Mouse (Mus musculus) testis, adult 2 months (tissue): ENCODE measurements around the gene B230104I21Rik. TPM values are rescaled to one million over a fixed set of nuclear protein-coding genes. Genes with fewer than 3 reads are reported as not detected.

Source experiments
- H3K27ac ChIP-seq: fragments of 200-500 bp; 2 replicates; pipeline ENCODE4 v1.5.1; 2012; ENCODE audit warnings: low read depth, low read length; ENCODE audit not compliant: control insufficient read depth, insufficient read depth
- H3K27me3 ChIP-seq: fragments of 200-500 bp; 2 replicates; pipeline ENCODE4 v1.6.1; 2012; ENCODE audit warnings: mild to moderate bottlenecking, low read length, moderate library complexity; ENCODE audit not compliant: control insufficient read depth, insufficient read depth
- H3K36me3 ChIP-seq: fragments of 200-500 bp; 2 replicates; pipeline ENCODE4 v1.6.1; 2012; ENCODE audit warnings: mild to moderate bottlenecking, low read length; ENCODE audit not compliant: control insufficient read depth, insufficient read depth
- H3K4me1 ChIP-seq: fragments of 200-500 bp; 2 replicates; pipeline ENCODE4 v1.6.1; 2012; ENCODE audit warnings: low read length; ENCODE audit not compliant: control insufficient read depth, insufficient read depth
- H3K4me3 ChIP-seq: fragments of 200-500 bp; 2 replicates; pipeline ENCODE4 v1.5.1; 2012; ENCODE audit warnings: low read depth, mild to moderate bottlenecking, low read length, moderate library complexity, mixed read lengths; ENCODE audit not compliant: control insufficient read depth
- CTCF ChIP-seq: fragments of 200-500 bp; IDR thresholded peaks from 2 replicates; pipeline ENCODE4 v1.5.1; 2012; ENCODE audit warnings: low read depth, mild to moderate bottlenecking, inconsistent platforms, low read length, moderate library complexity; ENCODE audit not compliant: control insufficient read depth, insufficient read depth, insufficient replicate concordance
- POLR2A ChIP-seq: fragments of 200-500 bp; IDR thresholded peaks from 2 replicates; pipeline ENCODE4 v1.6.1; 2012; ENCODE audit warnings: low read depth, mild to moderate bottlenecking, inconsistent platforms, low read length, moderate library complexity; ENCODE audit not compliant: control insufficient read depth
- polyA plus RNA-seq: library from polyadenylated mRNA; depleted of rRNA; stranded (reverse); fragments of >200 nt; gene quantifications from 2 replicates; pipeline ENCODE4 v1.2.3, GENCODE M21; 2012

B230104I21Rik gene
- polyA plus RNA-seq, 1 experiment, result 0.57 TPM

- no peaks in the 10 kb centered on the region for H3K27me3 ChIP-seq
- H3K27ac ChIP-seq, result no peak overlapping the region
- TF ChIP-seq CTCF (no peak), POLR2A (no peak)
- H3K36me3 ChIP-seq, result no peaks in the 10 kb centered on the region
- H3K4me1 ChIP-seq, result peaks cover 16% of the 10 kb centered on the region
- H3K4me3 ChIP-seq, result no peak overlapping the region
These were observed 5.9 kb upstream of the B230104I21Rik start for GRCm38 (mm10) chr4:154330001-154330400.

- no peaks in the 10 kb centered on the region for H3K36me3 ChIP-seq
- TF ChIP-seq CTCF, result no peak
- TF ChIP-seq POLR2A, result no peak
- no peak overlapping the region for H3K4me3 ChIP-seq
- H3K27ac ChIP-seq, result no peak overlapping the region
- no peaks in the 10 kb centered on the region for H3K27me3 ChIP-seq
- peaks cover 21% of the 10 kb centered on the region for H3K4me1 ChIP-seq
These were observed 4.7 kb upstream of the B230104I21Rik start for GRCm38 (mm10) chr4:154331271-154331670.

DNA sequence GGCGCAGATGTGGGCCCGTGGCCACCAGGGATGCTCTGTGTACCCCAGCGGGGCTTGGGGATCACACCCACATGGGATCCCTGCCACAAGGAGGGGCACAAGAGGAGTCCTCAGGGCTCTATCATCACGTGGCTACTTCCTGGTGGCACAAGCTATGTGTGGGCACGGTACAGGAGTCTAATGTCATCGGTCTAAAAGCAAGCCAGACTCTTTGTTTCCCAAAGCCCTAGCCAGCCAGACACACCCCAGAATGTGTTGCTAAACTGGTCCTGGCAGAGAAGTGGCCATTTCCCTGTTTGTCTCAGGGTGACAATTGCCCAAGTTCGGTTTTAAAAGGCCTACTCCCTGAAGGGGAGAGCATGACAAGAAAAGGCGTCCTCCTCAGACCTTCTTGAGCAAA lies 2.6 kb upstream of the B230104I21Rik start:
- peaks cover 19% of the 10 kb centered on the region for H3K4me1 ChIP-seq
- H3K27ac ChIP-seq, result no peak overlapping the region
- TF ChIP-seq CTCF (no peak), POLR2A (no peak)
- H3K27me3 ChIP-seq, result no peaks in the 10 kb centered on the region
- H3K36me3 ChIP-seq, result no peaks in the 10 kb centered on the region
- no peak overlapping the region for H3K4me3 ChIP-seq

GRCm38 (mm10) chr4:154334699-154335402 lies 1.1 kb upstream of the B230104I21Rik start:
- TF ChIP-seq POLR2A (peak; percentile 18; the same call in 1 of the 2 replicates), CTCF (no peak)
- Histone ChIP-seq H3K27ac (peak overlapping the region; percentile 49; the same call in 1 of the 2 replicates), H3K36me3 (no peaks in the 10 kb centered on the region), H3K4me3 (peak overlapping the region; percentile 68), H3K4me1 (peaks cover 15% of the 10 kb centered on the region), H3K27me3 (no peaks in the 10 kb centered on the region)

- H3K4me1 ChIP-seq, result peaks cover 15% of the 10 kb centered on the region
- H3K4me3 ChIP-seq, result no peak overlapping the region
- no peaks in the 10 kb centered on the region for H3K36me3 ChIP-seq
- TF ChIP-seq POLR2A, result no peak
- no peak for TF ChIP-seq CTCF
- no peak overlapping the region for H3K27ac ChIP-seq
- no peaks in the 10 kb centered on the region for H3K27me3 ChIP-seq
These were observed 723 bp downstream of the B230104I21Rik start for GRCm38 (mm10) chr4:154336650-154337049.

- Histone ChIP-seq H3K27ac (no peak overlapping the region), H3K36me3 (no peaks in the 10 kb centered on the region), H3K4me1 (no peaks in the 10 kb centered on the region), H3K27me3 (no peaks in the 10 kb centered on the region), H3K4me3 (no peak overlapping the region)
- TF ChIP-seq POLR2A, result no peak
- TF ChIP-seq CTCF, result no peak
These were observed 11.0 kb downstream of the B230104I21Rik start for GRCm38 (mm10) chr4:154346731-154347522.

DNA sequence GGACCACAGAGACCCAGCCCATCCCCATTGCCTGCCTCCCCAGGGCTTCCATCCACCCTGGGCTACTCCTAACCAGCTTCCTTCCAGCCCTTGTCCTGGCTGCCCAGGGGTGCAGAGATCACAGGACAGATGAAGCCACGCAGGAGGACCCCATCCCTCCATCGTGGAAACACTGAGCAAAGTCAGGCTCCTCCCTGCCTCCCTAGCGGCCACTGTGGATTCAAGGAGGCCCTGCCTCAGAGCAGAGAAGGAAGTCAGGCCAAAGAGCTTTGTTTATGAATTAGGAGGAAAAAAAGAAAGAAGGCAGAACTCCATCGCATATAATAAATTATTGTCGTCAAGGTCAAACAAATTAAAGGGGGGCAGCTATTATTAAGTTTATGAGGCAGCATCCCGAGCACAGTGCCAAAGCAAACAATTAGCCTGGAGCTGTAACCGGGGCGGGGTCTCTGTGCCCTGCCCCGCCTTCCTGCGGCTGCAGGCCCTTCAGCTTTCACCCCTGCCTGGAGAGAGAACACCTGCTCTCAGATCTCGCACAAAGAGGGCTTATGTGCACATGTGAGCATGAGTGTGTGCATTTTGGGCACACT lies 12.4 kb downstream of the B230104I21Rik start:
- Histone ChIP-seq H3K27ac (no peak overlapping the region), H3K4me1 (no peaks in the 10 kb centered on the region), H3K36me3 (no peaks in the 10 kb centered on the region), H3K27me3 (no peaks in the 10 kb centered on the region), H3K4me3 (no peak overlapping the region)
- TF ChIP-seq CTCF (no peak), POLR2A (no peak)
